Mouse (Mus musculus) frontal cortex, adult 2 months (tissue): ENCODE data around the gene Gapvd1. TPM values are rescaled to one million over a fixed set of nuclear protein-coding genes. Genes with fewer than 3 reads are reported as not detected.

Experiments
- DNase-seq, 2 experiments: peaks; one replicate each; pipeline ENCODE4 v3.0.0; 2022; ENCODE audit warnings: low spot score in 1 of 2; ENCODE audit errors: extremely low spot score in 1 of 2
- polyA plus RNA-seq: library from polyadenylated mRNA; depleted of rRNA; stranded (reverse); fragments of >200 nt; gene quantifications from 2 replicates; pipeline ENCODE4 v1.2.3, GENCODE M21; 2012

Gene Gapvd1
- polyA plus RNA-seq, 1 experiment, result 53.8 TPM

- DNase-seq, result no peak
These were observed 27.8 kb downstream of the Gapvd1 start for GRCm38 (mm10) chr2:34727045-34727728.

- DNase-seq, result no peak
These were observed 29.8 kb downstream of the Gapvd1 start for GRCm38 (mm10) chr2:34725269-34725668.

DNA sequence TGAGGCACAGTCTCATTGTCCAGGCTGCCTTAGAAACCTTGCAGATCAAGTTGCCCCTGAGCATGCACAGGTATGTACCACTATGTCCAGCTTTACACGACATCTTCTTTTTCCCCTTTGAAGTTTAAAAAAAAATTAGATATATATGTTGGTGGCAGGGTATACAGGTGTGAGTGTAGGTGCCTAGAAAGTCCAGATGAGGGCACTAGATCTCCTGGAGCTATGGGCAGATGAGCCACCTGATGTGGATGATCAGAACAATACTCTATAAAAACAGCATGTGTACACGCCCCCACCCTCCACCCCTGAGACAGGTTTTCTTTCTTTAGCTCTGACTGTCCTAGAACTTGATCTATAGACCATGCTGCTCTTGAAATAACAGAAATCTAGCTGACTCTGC, 36.8 kb downstream of the Gapvd1 start:
- DNase-seq, result no peak

DNA sequence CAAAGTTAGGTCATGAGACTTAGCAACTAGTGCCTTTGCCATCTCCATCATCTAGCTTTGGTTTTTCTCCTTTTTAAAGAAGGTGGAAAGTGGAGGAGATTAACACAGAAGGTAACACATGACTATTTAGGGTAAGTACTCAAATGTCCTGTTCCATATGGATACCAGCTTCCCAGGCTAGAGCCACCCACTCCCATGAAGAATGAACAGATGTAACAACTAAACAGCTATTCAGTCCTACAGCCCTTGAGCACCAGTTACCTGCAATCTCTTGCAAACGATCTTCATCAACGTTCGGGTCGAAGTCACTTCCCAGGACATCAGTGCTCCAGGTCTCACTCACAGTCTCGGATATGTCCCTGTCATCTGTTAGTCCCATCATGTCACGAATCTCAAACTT, 43.1 kb downstream of the Gapvd1 start:
- no peak for DNase-seq

DNA sequence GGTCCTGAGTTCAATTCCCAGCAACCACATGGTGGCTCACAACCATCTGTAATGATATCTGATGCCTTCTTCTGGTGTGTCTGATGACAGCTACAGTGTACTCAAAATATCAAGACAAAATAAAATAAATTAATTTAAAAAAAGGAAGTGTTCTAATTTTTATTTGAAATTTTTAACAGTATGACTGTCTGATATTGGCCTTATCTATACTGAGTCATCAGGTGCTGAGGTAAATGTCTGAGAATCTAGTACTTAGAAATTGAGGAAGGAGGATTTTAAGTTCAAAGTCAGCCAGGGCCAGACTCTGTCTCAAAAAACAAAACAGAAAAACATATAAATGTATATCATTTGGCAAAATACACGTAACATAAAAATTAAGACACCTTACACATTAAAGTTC, 46.4 kb downstream of the Gapvd1 start:
- no peak for DNase-seq

DNA sequence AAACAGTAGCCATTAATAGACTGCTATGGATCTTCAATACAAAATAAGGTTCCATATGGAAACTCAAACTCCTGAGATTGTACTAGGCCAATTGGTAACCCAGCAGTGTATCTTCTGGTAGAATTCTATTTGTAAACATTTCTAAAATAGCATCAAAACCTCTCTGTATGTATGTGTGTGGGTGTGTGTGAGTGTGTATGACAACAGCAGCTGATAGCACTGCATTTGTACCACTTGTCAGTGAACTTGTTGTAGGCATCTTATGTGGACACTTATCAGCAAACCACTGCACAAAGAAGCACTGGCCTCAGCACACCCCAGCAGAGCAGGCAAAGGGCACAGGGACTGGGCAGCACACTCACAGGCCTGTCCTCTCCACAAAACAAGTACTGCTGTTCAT, 58.4 kb downstream of the Gapvd1 start:
- peak in 1 of 2 experiments; percentile 44 for DNase-seq

DNA sequence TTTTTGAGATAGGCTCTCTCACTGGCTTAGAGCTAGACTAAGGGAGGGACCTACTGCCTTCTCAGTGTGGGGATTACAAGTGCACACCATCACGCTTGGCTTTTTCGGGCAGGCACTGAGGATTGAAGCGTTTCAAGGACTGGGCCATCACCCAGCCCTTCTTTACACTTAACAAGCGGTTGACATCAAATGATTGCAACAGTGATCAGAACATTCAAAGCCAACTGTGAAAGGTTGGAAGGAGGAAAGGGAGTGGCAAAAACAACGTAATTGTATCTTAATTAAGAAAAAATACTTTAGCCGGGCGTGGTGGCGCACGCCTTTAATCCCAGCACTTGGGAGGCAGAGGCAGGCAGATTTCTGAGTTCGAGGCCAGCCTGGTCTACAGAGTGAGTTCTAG, 62.2 kb downstream of the Gapvd1 start:
- no peak for DNase-seq

GRCm38 (mm10) chr2:34684076-34684870, 70.8 kb downstream of the Gapvd1 start:
- no peak for DNase-seq

GRCm38 (mm10) chr2:34677976-34678375, 77.1 kb downstream of the Gapvd1 start:
- no peak for DNase-seq

- DNase-seq, result no peak
These were observed 78.0 kb downstream of the Gapvd1 start for GRCm38 (mm10) chr2:34677061-34677460.

GRCm38 (mm10) chr2:34673846-34674245, 81.2 kb downstream of the Gapvd1 start:
- no peak for DNase-seq

- peak; percentile 21 to 57 for DNase-seq
These were observed 83.5 kb downstream of the Gapvd1 start for GRCm38 (mm10) chr2:34671385-34672026.

- no peak for DNase-seq
These were observed 84.6 kb downstream of the Gapvd1 start for GRCm38 (mm10) chr2:34670470-34670869.

DNA sequence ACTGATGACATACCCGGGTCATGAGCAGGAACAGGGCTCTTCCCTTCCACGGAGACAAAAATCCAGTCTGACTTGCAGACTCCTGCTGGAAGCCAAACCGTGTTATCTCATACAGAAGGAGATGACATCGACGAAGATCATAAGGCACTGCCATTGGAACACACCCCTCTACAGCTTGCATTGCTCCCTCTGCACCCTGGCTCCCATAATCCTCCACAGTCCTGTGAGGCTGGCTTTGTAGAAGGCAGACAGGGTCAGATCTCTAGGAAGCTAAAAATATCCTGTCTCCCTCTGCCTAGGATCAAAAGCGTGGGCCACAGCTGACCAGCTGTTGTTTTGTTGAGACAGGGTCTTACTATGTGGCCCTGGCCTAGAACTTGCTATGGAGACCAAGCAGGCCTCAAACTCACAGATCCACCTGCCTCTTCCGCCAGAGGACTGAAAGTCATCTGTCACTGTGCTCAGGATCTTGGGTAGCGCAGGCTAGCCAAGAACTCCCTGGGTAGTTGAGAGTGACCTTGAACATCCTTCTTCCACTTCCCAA, 85.8 kb downstream of the Gapvd1 start:
- no peak for DNase-seq

DNA sequence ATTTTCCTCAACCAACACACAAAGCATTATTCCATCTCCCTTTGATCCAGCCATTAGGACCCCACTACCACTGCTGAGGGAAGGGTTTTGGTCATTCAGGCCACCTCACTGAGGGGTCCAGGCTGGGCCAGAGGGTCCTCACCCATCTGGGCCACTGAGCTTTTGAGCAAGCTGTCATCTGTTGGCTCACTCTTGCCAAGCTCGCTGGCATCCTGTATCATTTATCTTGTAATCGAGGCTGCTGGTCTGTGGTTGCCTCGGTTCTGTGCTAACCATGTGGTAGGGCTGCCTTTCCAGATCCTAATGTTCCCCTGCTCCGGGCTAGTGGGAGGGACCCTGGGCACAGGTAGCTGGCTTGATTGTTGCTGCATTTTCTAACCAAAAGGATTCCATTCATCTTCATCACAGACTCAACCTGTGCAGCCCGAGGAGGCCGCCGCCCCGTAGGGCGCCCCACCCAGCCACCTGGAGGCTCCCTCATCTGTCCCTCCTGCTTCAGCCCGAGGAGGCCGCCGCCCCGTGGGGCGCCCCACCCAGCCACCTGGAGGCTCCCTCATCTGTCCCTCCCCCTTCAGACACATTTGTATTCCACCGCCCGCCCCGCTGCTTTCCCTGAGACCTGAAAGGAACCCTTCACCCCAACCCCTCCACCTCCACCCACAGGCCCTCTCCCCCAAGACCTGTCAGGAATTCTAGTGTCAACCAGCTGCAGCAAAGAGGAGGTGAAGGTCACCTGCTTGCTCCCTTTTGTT, 86.4 kb downstream of the Gapvd1 start:
- DNase-seq, result no peak

- no peak for DNase-seq
These were observed 87.2 kb downstream of the Gapvd1 start for GRCm38 (mm10) chr2:34667820-34668219.

DNA sequence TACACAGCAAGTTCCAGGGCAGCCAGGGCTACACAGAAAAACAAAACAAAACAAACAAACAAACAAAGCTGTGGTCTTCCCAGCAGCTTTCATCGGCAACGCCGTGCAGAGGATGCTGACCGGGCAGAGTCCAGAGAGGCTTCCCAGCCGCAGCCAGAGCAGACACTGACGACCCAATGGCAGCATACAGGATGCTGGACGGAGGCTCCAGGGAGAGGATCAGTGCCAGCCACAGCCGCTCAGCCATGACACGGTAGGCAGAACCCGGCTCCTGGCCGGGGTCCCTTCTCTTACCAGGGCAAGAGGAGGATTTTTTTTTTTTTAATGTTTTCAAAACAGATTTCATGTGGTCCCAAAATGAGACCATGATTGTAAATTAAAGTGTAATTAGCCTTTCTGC, 107.6 kb downstream of the Gapvd1 start:
- DNase-seq, result no peak

GRCm38 (mm10) chr2:34646541-34646865, 108.5 kb downstream of the Gapvd1 start:
- no peak for DNase-seq

DNA sequence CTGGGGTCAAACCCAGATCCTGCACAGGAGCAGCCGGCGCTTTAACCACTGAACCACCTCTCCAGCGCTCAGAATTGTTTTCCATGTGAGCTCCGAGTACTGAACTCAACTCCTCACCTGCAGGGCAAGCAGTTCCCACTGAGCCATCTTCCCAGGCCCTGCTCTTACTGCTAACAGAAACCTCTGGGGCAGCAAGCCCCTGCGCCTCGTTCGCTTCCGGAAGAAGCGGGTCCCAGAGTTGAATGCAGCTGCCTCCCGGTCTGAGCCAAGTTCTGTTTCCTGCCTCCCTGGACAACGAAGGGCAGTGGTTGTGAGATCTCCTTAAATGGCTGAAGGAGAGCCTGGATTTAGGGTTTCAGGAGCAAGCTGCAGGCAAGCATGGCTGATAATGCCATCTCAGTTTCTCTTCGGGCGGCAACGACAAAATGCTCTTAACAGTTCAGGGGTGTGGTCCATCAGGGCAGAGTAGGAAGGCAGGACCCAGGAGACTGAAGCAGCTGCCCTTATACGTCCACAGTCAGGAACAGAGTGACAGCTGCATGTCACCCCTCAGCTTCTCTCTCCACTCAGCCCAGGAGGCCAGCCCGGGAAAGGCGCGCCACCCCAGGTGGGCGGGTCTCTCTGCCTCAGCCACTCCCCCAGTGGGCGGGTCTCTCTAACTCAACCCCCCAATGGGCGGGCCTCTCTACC, 109.0 kb downstream of the Gapvd1 start:
- peak in 1 of 2 experiments; percentile 18 for DNase-seq
